Mouse (Mus musculus) left cerebral cortex, postnatal 25 days (tissue): Measurements from ENCODE around the gene Ppp1r3d. TPM values are rescaled to one million over a fixed set of nuclear protein-coding genes. Genes with fewer than 3 reads are reported as not detected.

Source experiments
- DNase-seq, 2 experiments: peaks; one replicate each; pipeline ENCODE4 v3.0.0; 2022; ENCODE audit warnings: low spot score in 2 of 2, mixed read lengths in 1 of 2
- intact Hi-C: fragments of 180-260 bp; cut with DNase I; formaldehyde crosslinking; loops from one replicate; pipeline ENCODE4 v1.15.1; 2025
- total RNA-seq, 2 experiments: library from RNA; stranded (reverse); gene quantifications; 2 replicates each; pipeline ENCODE4 v1.2.3; 2021

The Ppp1r3d gene
- total RNA-seq, 2 experiments from 2014 or later = 9.8 to 10.0 TPM

GRCm38 (mm10) chr2:178420576-178420975 lies 6.3 kb upstream of the Ppp1r3d start:
- DNase-seq = no peak
- intact Hi-C loops = loop anchor here (10.0 kb wide), 2 partner anchors 244 to 1454 kb away; no protein-coding TSS in a partner anchor

GRCm38 (mm10) chr2:178416970-178417369 lies 2.7 kb upstream of the Ppp1r3d start:
- intact Hi-C loops = no loop called here
- DNase-seq = no peak

GRCm38 (mm10) chr2:178416427-178416826 lies 2.2 kb upstream of the Ppp1r3d start:
- intact Hi-C loops = no loop called here
- DNase-seq = no peak

- intact Hi-C loops = no loop called here
- no peak for DNase-seq
These were observed 827 bp upstream of the Ppp1r3d start for GRCm38 (mm10) chr2:178415150-178415448.

- peak; percentile 53 to 67 for DNase-seq
- intact Hi-C loops = no loop called here
These were observed 601 bp downstream of the Ppp1r3d start for GRCm38 (mm10) chr2:178413481-178414260.

GRCm38 (mm10) chr2:178413081-178413480 lies 1.2 kb downstream of the Ppp1r3d start:
- DNase-seq = peak in 1 of 2 experiments; percentile 37
- intact Hi-C loops = no loop called here

- intact Hi-C loops = no loop called here
- peak in 1 of 2 experiments; percentile 84 for DNase-seq
These were observed 1.7 kb downstream of the Ppp1r3d start for GRCm38 (mm10) chr2:178412598-178412997.

- intact Hi-C loops = no loop called here
- DNase-seq = no peak
These were observed 4.0 kb downstream of the Ppp1r3d start for GRCm38 (mm10) chr2:178410286-178410685.

- intact Hi-C loops = no loop called here
These were observed 5.2 kb downstream of the Ppp1r3d start for GRCm38 (mm10) chr2:178409024-178409423.

GRCm38 (mm10) chr2:178407053-178407815 lies 7.0 kb downstream of the Ppp1r3d start, which contains the start of gene Sycp2:
TSS of gene Sycp2 (minus strand) at chr2:178407685.
- intact Hi-C loops = no loop called here
- DNase-seq = no peak

More at GRCm38 (mm10) chr2:178409024-178409423, 5.2 kb downstream of the Ppp1r3d start:
- DNase-seq = no peak

Other genes starting within 250 kb of the Ppp1r3d start
- gene Sycp2, start 6.8 kb downstream of the Ppp1r3d start, total RNA-seq = 1 to 10 TPM; 1.2 to 1.5 TPM
- 10 to 100 TPM; 51.1 to 54.2 TPM for gene Fam217b, start 52 bp upstream of the Ppp1r3d start, total RNA-seq
- gene Cdh26, start 16.1 kb upstream of the Ppp1r3d start, total RNA-seq = under 1 TPM in 1 of 2 experiments, not detected in 1; 0.37 TPM